Mouse (Mus musculus) kidney, adult 8-10 months (tissue): ENCODE data around the gene Asphd1.
"Not testable (repeated sequence)": the region's sequence is repeated elsewhere in the genome, so short reads cannot be mapped to it uniquely, and the experiment has no call there.

Source experiments
- DNase-seq, 2 experiments: peaks; one replicate each; pipeline ENCODE4 v3.0.0; 2022

Gene Asphd1

DNA sequence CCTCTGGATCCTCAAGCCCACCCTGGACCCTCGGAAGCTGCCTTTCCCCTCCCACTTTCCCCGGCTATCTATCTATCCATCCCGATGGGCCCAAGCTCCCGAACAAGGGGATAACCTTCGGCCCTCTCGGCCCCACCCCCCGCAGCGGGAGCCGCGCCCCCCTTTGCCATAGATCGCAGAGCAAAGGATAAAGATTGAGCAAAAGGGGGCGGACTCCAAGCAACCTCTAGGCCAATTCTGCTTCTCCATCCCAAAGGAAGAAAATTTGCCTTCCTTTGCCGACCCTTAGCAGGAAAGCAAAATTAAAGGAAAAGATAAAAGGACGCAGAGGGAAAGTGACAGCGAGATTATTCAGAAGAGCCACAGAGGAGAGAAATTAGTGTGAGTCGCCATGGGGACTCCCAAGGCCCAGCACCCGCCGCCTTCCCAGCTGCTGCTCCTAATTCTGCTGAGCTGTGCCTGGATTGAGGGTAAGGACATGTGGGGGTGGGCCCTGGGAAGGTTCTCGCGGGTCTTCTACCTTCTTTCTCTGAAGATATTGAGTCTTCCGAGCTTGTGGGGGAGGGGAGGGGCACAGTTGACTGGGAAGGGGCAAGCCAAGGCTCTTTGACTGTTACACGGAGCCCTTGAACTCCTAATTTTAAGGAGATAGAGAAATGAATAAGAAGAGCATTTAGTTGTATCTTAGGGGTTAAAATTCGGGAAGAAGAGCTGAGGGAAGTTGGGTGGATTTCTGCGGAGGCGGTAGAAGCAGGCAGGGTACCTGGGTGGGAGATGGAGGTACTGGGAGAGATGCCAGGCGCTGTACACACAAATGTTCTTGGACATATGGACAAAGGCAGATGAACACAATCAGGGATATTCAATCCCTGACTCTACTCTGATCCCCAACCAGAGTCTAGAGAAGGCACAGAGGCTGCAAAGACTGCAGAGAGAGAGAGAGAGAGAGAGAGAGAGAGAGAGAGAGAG, 1.5 kb upstream of the Asphd1 start:
- DNase-seq: no peak

DNA sequence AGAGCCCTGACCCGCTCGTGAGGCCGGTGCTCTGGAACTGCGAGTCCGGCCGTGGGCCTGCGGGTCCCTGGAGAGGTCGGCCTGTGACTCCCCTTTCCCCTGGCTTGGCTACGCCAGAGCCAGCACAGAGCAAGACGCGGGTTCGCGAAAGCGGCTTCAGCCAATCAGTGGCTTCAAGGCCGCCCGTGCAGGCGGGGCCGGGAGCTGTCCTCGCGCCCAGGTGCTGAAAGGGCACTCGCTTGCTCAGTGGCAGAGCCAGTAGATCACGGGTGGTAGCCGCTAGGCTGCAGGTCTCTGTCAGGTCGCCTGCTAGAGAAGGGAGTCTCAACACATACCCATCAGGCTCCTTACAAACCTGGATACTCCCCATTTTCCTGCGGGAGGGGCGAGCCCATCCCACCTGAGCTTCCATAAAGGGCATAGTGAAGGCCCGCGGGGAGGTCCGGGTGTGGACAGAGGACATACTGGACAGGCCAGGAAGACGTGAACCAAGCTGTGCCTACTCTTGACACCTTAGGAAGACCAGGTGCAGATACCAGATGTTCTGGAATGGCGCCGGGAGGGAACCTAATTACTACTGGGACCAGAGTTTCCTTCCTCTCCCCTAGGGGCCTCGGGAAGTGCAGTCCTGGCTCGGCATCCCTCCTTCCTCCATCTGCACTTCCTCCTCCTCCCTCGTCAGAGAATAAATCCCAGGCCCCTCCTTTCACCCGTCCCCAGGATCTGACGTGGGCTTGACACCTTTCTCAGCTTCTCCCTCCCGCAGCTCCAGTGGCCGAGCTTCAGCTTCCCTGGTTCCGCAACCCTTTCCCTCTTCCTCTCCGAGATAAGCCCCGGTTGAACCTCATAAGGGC, 638 bp upstream of the Asphd1 start, which contains the start of gene Sez6l2:
Sez6l2 (plus strand) TSS at position 771 of the 854 bp plus-strand sequence.
- DNase-seq: peak; percentile 78 to 86

DNA sequence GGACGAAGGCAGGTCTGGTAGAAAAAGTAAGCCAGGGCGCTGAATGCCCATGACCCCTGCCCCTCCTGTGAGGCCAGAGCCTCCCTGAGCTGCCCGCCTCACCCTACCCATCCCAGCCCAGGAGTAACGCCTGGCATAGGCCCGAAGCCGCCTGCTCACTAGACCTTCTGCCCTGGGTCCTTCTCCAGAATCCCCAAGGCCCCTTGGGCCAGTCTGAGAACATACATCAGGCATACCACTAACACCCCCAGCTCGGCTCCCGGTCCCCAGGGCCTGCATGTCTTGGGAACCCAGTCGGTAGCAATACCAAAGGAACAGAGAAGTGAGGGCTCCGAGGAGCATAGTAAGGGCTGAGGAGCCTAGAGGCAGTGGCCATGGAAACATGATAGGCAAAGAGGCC, 756 bp downstream of the Asphd1 start:
- no peak for DNase-seq

DNA sequence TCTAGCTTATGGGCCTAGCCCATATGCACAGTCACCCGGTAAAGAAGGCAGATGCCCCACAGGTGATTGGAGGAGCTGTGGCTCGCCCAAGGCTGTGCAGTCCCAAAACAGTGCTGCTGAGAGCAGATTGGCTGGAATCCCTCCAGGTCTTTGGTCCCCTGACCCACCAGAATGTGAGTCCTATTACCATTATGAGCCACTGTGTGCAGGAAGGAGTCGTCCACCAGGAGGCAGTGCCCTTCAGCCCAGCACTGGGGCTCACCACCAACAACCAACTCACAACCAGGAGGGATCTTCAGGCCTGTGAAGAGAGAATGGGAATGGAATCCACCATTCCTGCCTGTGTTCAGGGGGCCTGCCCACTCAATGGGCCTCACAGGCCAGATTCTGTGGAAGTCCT, 2.9 kb downstream of the Asphd1 start:
- DNase-seq: peak in 1 of 2 experiments; percentile 41

DNA sequence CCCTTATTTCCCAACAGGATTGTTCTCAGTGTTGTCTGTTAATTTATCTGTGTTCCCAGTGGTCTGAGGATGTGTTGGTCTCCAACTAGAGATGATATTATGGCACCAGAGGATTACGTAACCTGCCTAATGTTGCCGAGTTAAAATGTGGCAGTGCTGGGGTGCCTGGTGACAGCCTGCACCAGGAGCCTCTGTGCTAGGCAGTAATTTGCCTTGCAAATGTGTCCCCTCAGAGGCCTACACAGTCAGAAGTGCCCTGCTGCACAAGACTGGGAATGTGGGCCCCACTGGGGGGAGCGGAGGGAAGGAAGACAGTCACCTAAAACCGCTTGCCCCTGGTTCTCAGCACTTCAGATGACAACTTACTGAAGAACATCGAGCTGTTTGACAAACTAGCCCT, 7.6 kb downstream of the Asphd1 start:
- no peak for DNase-seq

DNA sequence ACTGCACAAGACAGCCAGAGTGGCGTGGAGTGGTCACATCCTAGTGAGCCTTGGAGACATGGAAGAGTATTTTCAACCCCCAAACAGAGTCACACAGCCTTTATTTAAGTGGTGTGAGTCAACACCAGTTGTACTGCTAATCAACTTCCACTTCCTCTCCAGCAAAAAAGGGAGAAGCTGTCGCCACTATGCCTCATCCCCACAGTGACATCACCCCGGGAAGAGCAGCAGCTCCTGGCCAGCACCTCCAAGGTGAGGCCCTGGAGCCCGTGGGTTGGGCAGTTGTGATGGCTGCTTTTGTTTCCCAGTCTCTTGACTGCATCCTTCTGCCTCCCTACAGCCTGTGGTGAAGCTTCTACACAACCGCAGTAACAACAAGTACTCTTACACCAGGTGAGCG, 8.2 kb downstream of the Asphd1 start:
- no peak for DNase-seq

DNA sequence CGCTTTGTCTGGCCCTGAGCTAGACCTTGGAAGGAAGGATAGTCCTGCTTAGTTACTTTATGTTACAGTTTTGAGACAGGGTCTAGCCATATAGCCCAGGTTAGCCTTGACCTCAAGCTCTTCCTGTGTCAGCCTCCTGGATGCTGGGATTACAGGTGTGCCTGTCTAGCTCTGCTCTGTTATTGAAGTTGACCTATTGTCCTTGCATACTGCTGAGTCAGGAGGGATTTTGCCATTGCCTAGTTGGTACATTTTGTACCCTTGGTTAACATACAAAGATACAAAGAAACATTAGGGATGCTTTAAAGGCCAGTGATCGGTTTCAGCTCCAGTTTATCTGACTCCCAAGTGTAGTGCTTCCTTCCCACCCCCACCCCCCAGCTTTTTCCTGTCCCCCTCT, 16.7 kb downstream of the Asphd1 start:
- DNase-seq: no peak

DNA sequence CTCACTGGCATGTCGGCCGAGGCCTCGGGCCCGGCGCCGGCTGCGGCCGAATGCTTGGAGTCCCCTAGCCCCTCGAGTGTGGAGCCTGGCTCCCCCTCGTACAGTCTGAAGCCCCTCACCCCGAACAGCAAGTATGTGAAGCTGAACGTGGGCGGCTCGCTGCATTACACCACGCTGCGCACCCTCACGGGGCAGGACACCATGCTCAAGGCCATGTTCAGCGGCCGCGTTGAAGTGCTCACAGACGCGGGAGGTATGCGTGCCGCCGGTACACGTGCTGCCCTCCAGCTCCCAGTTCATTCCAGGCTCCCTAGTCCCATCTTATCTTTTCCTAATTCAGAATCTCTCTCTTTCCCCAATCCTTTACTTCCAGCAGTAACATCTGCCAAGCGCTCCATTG, 20.3 kb downstream of the Asphd1 start:
- DNase-seq: peak in 1 of 2 experiments; percentile 16

DNA sequence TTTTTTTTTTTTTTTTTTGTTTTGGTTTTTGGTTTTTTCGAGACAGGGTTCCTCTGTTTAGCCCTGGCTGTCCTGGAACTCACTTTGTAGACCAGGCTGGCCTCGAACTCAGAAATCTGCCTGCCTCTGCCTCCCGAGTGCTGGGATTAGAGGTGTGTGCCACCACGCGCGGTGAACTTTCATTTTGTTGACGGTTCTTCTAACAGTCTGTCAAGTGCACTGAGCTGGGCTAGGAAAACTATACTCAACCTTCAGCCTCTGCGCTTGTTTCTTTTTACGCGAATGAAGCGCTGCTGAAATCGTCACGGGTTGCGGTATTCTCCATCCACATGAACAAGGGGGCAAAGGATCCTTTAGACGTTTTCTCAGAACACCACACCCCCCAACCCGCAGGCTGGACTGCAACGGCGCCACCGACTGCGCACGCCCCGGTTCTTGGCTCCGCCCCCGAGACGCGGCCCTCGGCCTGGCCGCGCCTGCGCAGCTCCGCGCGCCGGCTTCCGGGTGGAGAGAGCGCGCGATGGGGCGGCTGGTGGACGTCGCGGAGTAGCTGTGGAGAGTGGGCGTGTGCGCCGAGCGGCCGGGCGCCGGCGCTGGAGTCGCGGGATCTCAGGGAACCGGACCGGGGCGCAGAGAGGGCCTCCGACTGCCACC, 20.9 kb downstream of the Asphd1 start, which contains the start of gene Kctd13:
Kctd13 (plus strand) TSS at position 496 of the 654 bp plus-strand sequence.
- peak; percentile 89 to 92 for DNase-seq

DNA sequence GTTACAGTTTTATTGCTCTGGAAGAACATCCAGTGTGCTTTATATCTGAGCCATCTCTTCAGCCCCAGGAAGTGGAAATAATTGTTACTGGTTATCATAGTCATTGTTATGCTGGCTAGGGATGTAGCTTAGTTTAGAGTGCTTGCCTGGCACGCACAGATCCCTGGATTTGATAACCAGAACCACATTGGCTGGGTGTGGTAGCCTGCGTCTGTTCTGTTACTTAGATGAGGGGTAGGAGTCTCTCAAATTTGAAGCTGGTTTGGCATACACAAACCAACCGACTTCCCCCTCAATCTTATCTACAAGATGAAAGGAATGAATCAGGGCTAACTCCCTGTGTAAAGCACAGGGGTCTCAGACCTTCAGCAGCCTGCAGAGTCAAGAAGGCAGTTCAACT, 23.1 kb downstream of the Asphd1 start:
- no peak for DNase-seq

DNA sequence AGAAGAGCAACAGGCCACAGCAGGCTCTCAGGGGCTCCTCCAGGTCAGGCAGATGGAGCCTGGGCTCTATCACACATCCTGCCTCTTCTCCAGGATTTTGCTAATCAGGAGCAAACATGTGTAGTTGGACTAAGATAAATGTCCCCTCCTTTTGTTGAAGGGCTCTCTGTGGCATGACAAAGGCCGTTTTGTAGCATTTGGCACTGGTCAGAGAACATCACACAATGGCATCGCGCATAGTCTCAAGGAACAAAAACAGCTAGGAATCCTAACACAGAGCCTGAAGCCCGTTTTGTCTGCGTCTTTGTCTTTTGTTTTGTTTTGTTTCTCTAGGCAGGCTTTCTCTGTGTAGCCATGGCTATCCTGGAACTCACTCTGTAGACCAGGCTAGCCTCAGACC, 25.4 kb downstream of the Asphd1 start:
- no peak for DNase-seq

DNA sequence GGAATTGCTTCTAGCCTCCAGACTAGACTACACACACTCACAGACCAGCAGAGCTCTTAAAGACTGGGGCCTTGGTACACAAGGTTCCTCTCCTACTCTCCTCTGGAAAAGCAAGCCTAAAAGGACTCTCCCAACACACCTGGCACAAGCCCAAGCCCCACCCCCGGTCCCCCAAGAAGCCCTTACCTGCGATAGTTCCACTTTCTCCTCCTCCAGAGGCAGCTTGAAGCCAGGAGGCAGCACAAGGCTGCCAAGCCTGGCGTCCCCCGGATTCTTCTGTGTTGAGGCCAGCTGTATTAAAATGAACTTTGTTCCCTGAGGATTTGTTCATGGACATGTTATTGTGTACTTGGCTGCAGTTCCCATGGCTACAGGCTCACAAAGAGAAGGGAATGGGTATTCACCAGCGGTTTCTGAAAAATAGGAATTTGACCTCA, 26.7 kb downstream of the Asphd1 start, which contains the start of gene Tmem219:
Tmem219 (minus strand) TSS at position 294 of the 437 bp plus-strand sequence.
- DNase-seq: peak; percentile 90 to 92

DNA sequence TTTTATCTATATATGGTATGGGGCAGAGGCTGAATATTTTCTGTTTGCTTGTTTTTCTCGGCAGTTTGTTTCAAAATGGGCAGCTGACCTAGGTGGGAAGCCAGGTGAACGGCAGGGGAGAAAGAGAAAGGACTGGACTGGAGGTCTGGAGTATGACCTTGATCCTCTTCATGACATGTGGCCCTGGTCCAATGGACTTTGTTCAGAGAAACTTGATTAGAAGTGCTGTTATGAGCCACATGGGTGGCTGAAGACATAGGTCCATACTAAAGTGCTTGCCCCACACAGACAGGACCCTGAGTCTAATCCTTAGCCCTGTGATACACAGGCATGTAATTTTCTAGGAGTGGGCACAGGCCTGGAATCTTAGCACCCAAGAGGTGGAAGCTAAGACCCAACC, 27.8 kb downstream of the Asphd1 start:
- peak; percentile 69 to 76 for DNase-seq

DNA sequence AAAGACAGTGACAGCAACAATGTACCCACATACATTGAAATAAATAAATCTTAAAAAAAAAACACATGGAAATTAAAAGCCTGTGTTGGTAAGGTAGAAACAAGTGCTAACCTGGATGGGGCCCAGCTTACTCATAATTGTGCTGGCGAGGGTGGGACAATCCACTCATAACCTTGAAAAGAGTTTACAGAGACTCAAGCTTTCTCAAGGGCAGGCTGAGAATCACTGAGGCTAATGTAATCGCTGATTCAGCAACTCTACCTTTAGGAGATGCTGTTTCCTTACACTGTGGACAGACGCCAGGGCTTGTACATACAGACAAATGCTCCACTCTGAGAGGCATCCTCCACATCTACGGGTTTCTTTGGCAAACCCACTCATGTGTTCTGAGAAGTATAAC, 29.4 kb downstream of the Asphd1 start:
- no peak for DNase-seq

DNA sequence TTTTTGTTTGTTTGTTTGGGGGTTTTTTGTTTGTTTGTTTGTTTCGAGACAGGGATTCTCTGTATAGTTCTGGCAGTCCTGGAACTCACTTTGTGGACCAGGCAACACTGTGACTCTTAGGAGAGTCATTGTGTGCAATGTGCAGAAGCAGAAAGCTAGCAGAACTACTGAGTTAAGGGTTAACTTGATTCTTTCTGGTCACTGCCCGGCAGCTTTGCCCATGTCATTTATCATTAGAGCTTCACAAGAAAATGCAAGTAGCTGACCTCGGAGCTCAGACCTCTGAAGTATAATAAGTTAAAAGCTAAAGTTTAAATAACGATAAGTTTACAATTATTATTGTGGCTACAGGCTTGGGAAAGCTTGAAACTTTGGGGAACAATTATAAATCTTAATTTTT, 31.0 kb downstream of the Asphd1 start:
- DNase-seq: peak; percentile 35 to 48

DNA sequence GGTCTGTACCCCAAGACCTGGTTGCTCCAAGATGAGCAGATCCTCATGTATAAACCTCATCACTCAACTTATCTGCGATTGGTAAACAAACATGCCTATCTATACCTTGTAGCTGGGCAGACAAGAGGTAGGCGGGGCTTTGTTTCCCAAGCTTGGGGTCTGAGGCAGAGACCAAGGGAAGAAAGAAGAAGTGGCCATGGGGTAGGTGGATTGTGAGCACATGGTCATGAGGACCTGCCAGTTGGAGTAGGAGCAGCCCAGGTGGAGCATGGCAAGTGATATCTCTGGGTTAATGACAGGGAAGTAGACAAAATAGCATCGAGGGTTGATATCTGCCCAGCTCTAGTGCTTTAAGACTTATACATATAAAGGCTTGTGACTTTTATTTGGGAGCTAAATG, 34.5 kb downstream of the Asphd1 start:
- DNase-seq: no peak

DNA sequence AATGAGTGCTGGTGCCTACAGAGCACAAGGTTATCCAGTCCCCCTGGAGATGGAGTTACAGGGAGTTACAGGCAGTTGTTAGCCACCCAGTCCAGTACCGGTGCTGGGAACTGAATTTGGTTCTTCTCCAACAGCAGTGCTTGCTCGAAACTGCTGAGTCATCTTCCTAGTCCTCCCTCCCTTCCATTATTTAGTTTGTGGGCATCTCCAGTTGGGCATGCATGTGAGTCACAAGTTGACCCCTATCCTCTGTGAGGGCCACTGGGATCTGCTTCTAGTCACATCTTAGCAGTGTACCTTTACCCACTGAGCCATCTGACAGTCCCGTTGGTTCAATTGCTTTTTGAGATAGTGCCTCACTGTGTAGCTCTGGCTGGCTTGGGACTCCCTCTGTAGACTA, 43.8 kb downstream of the Asphd1 start:
- DNase-seq: no peak

DNA sequence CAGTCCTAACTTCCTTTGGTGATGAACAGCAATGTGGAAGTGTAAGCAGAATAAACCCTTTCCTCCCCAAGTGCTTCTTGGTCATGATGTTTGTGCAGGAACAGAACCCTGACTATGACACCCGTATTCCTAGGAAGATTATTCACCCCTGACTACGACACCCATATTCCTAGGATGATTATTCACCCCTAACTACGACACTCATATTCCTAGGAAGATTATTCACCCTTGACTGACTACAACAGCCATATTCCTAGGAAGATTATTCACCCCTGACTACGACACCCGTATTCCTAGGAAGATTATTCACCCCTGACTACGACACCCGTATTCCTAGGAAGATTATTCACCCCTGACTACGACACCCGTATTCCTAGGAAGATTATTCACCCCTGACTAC, 49.6 kb downstream of the Asphd1 start:
- DNase-seq: not testable (repeated sequence)

DNA sequence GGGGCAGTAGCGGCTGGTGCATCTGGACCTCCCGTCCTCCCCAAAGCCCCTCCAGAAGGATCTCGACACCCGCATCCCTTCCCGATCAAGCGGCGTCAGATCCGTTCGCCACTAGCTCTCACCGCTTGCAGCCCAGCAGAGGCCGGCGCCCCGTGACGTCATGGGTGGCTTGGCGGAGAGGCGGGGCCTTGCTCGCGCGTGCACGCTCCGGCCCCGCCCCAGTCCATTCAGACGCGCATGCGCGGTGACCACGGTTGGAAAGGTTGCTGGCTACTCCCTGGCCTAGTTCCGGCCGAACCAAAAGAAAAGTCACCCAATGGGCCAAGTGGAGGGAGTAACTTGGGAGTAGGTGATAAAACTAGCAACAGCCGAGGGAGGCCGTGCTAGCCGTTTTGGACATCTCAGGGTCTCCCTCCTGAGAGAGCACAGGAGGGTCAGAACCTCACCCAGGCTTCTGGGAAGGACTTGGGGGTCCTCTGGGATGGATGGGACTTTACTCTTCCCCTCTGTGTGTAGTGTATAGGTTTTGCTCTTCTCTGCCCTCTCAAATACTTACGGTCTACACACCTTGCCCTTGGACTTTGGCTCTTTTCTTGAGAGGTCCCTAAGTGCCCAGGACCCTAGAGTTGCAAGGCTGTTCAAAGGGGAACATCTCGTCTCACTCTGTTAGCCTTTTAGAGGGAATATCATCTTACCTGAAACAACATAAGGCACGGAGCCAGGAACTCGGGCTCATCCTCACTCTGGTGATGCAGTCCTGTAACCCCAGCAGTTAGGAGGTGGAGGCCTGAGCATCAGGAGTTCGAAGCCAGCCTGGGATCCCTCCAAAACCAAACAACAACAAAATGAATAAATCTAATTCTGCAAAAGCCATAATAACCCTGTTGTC, 51.0 kb downstream of the Asphd1 start:
- DNase-seq: peak; percentile 93 to 96

DNA sequence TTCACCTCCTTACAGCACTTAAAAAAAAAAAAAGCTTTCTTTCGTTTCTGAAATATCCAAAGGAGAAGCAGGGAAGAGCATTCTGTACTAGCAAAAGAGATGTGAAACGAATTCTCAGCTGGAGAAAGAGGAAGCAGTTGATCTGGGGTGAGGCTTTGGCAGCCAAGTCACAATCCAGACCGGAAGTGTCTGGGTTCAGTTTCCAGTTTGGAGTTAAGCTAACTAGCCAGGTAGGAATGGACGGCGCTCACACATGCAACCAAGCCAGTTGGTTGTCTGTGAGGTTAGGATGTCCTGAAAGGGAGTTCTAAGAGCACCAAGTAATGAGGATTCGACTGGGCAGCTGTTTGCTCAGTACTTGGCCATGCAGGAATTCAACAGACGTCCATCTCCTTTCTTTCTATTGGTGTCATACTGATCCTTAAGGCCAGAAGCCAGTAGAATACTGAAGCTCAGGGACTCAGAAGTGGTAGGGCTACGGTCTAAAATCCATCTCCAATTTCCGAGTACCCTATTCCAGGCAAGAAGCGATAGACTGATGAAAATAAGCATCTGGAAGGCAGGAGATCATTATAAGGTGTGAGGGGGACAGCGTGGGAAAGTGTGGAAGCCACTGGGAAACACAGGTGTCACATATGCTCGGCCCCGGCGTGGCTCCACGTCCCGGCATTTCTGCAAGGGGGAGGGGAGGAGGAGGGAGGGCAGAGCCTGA, 51.8 kb downstream of the Asphd1 start:
- DNase-seq: peak in 1 of 2 experiments; percentile 30

DNA sequence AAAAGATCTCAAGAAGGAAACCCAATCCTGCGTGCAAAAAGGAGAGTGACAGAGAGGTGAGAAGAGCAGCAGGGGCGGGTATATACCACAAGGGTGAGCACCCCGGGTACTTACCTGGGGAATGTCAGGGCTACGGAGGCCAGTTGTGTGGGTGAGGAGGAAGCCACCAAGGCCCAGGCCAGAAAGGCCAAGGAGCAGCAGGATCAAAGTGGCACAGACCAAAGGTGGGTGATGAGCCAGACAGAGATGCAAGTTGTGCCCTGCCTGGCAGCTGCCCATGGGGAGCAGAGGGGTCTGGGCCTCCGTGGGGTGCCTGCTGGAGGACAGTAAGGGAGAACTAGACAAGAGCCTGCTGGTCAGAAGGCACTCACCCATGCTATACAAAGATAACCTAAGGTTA, 52.5 kb downstream of the Asphd1 start:
- no peak for DNase-seq
